Mouse (Mus musculus): ENCODE results near the gene Dmgdh. TPM values are rescaled to one million over a fixed set of nuclear protein-coding genes. Genes with fewer than 3 reads are reported as not detected.

The Dmgdh gene
- polyA plus RNA-seq (2014; fragmentation: Illumina TruSeq; extraction: RNeasy Lipid Tissue Mini Kit (QIAGEN cat#74804); ENCODE audit: low replicate concordance) = not detected

GRCm38 (mm10) chr13:93674131-93674561 lies at the start of gene Dmgdh, which contains the start of gene Bhmt2:
Dmgdh (plus strand) TSS chr13:93674433.
Bhmt2 (minus strand) TSS chr13:93674302.

GRCm38 (mm10) chr13:93637282-93638245 lies 36.7 kb upstream of the Dmgdh start, which contains the start of gene Bhmt:
Bhmt (minus strand) TSS chr13:93637961.

GRCm38 (mm10) chr13:93771588-93772278 lies 97.5 kb downstream of the Dmgdh start, which contains the start of gene Arsb:
Arsb (plus strand) TSS chr13:93771630.

Other genes starting within 250 kb of the Dmgdh start
- 23.4 TPM for gene Jmy, start 174.6 kb upstream of the Dmgdh start, polyA plus RNA-seq (2014; fragmentation: Illumina TruSeq; extraction: RNeasy Lipid Tissue Mini Kit (QIAGEN cat#74804); ENCODE audit: low replicate concordance)
- 1.5 TPM for gene Bhmt, start 36.5 kb upstream of the Dmgdh start, polyA plus RNA-seq (2014; fragmentation: Illumina TruSeq; extraction: RNeasy Lipid Tissue Mini Kit (QIAGEN cat#74804); ENCODE audit: low replicate concordance)
- gene Bhmt2, start 131 bp upstream of the Dmgdh start, polyA plus RNA-seq (2014; fragmentation: Illumina TruSeq; extraction: RNeasy Lipid Tissue Mini Kit (QIAGEN cat#74804); ENCODE audit: low replicate concordance) = not detected
- 8.4 TPM for gene Arsb, start 97.2 kb downstream of the Dmgdh start, polyA plus RNA-seq (2014; fragmentation: Illumina TruSeq; extraction: RNeasy Lipid Tissue Mini Kit (QIAGEN cat#74804); ENCODE audit: low replicate concordance)

Measured in small intestine, adult 10 weeks (tissue).